Mouse (Mus musculus): Measurements from ENCODE around the gene Tcf3.

- no peak for TF ChIP-seq CTCF (IDR thresholded peaks at IDR 0.05; ENCODE audit: low read depth, low read length)
- no peak for TF ChIP-seq POLR2A (IDR thresholded peaks at IDR 0.05; ENCODE audit: extremely low read depth, insufficient read depth, low read length)
These were observed 47.6 kb upstream of the Tcf3 start for GRCm38 (mm10) chr10:80481002-80481401.

Measured in liver, adult 2 months (tissue).